Mouse (Mus musculus) C2C12 (cell line): ENCODE measurements at regions not wholly inside any gene's neighbourhood (a gene's known extent, or its start where the extent isn't known, plus 50 kb on each side); places are given as distances from the start of the nearest gene placed in this dataset.

ENCODE experiments used
- H3K27me3 ChIP-seq: one replicate; pipeline ENCODE4 v1.6.1; 2011; ENCODE audit not compliant: control insufficient read depth, insufficient read depth, insufficient read length
- H3K36me3 ChIP-seq: one replicate; pipeline ENCODE4 v1.6.1; 2011; ENCODE audit not compliant: control insufficient read depth, insufficient read depth
- H3K4me3 ChIP-seq: one replicate; pipeline ENCODE4 v1.5.1; 2011; ENCODE audit warnings: mild to moderate bottlenecking, control low read depth; ENCODE audit not compliant: poor library complexity, insufficient read depth, severe bottlenecking
- H3K79me2 ChIP-seq: one replicate; pipeline ENCODE4 v1.6.1; 2011; ENCODE audit not compliant: control insufficient read depth, insufficient read depth
- H3K79me3 ChIP-seq: one replicate; pipeline ENCODE4 v1.6.1; 2011; ENCODE audit warnings: low read depth, control low read depth
- H3ac ChIP-seq: one replicate; pipeline ENCODE3; 2011; ENCODE audit warnings: low read depth; ENCODE audit not compliant: control insufficient read depth, insufficient read length
- CEBPB ChIP-seq: IDR thresholded peaks from one replicate; pipeline ENCODE4 v1.6.1; 2011; ENCODE audit warnings: low read depth, mild to moderate bottlenecking, control low read depth, moderate library complexity
- CTCF ChIP-seq: IDR thresholded peaks from one replicate; pipeline ENCODE4 v1.5.1; 2011; ENCODE audit not compliant: control insufficient read depth, insufficient read depth, insufficient read length
- FOSL1 ChIP-seq: IDR thresholded peaks from one replicate; pipeline ENCODE4 v1.8.0; 2011; ENCODE audit warnings: mild to moderate bottlenecking, low read length; ENCODE audit not compliant: poor library complexity, insufficient read depth, severe bottlenecking
- MAX ChIP-seq: IDR thresholded peaks from one replicate; pipeline ENCODE4 v1.6.1; 2011; ENCODE audit warnings: mild to moderate bottlenecking, control low read depth
- MYOD1 ChIP-seq: IDR thresholded peaks from one replicate; pipeline ENCODE4 v1.6.1; 2011; ENCODE audit warnings: low read depth; ENCODE audit not compliant: control insufficient read depth, insufficient read length
- MYOG ChIP-seq: IDR thresholded peaks from one replicate; pipeline ENCODE4 v1.6.1; 2011; ENCODE audit not compliant: control insufficient read depth, insufficient read length; ENCODE audit errors: extremely low read depth
- USF1 ChIP-seq: IDR thresholded peaks from one replicate; pipeline ENCODE4 v1.6.1; 2011; ENCODE audit warnings: low read depth, mild to moderate bottlenecking, control low read depth, moderate library complexity

- Histone ChIP-seq H3K36me3 (no peaks in the 10 kb centered on the region), H3K4me3 (no peak overlapping the region), H3K79me2 (no peaks in the 10 kb centered on the region), H3K79me3 (no peaks in the 10 kb centered on the region), H3K27me3 (no peaks in the 10 kb centered on the region), H3ac (no peak overlapping the region)
- TF ChIP-seq CTCF: no peak
- TF ChIP-seq FOSL1: no peak
- TF ChIP-seq MYOG: no peak
- TF ChIP-seq MAX: no peak
- no peak for TF ChIP-seq USF1
- TF ChIP-seq MYOD1: no peak
- TF ChIP-seq CEBPB: no peak
Measured at GRCm38 (mm10) chr1:61531487-61531886, 107.1 kb upstream of the Pard3b start.

- no peaks in the 10 kb centered on the region for H3K27me3 ChIP-seq
- H3K36me3 ChIP-seq: no peaks in the 10 kb centered on the region
- no peak overlapping the region for H3ac ChIP-seq
- TF ChIP-seq CEBPB: no peak
- TF ChIP-seq MYOD1: no peak
- TF ChIP-seq MYOG: no peak
- TF ChIP-seq USF1: no peak
- no peak for TF ChIP-seq CTCF
- no peak for TF ChIP-seq MAX
- no peak for TF ChIP-seq FOSL1
- no peak overlapping the region for H3K4me3 ChIP-seq
- no peaks in the 10 kb centered on the region for H3K79me3 ChIP-seq
- no peaks in the 10 kb centered on the region for H3K79me2 ChIP-seq
Measured at GRCm38 (mm10) chr1:61540081-61540480, 98.5 kb upstream of the Pard3b start.

GRCm38 (mm10) chr1:61541166-61541565, 97.5 kb upstream of the Pard3b start:
- H3K4me3 ChIP-seq: no peak overlapping the region
- H3K36me3 ChIP-seq: no peaks in the 10 kb centered on the region
- TF ChIP-seq MYOD1: no peak
- no peaks in the 10 kb centered on the region for H3K27me3 ChIP-seq
- no peaks in the 10 kb centered on the region for H3K79me2 ChIP-seq
- H3ac ChIP-seq: no peak overlapping the region
- H3K79me3 ChIP-seq: no peaks in the 10 kb centered on the region

GRCm38 (mm10) chr1:61552577-61553517, 85.8 kb upstream of the Pard3b start:
- H3K79me2 ChIP-seq: no peaks in the 10 kb centered on the region
- no peak overlapping the region for H3ac ChIP-seq
- no peaks in the 10 kb centered on the region for H3K36me3 ChIP-seq
- TF ChIP-seq MYOD1: no peak
- no peak for TF ChIP-seq MYOG
- no peak for TF ChIP-seq CTCF
- TF ChIP-seq FOSL1: no peak
- TF ChIP-seq MAX: no peak
- TF ChIP-seq CEBPB: no peak
- no peak for TF ChIP-seq USF1
- H3K4me3 ChIP-seq: no peak overlapping the region
- H3K79me3 ChIP-seq: no peaks in the 10 kb centered on the region
- H3K27me3 ChIP-seq: peaks cover 3% of the 10 kb centered on the region

GRCm38 (mm10) chr1:61559514-61559913, 79.1 kb upstream of the Pard3b start:
- Histone ChIP-seq H3K4me3 (no peak overlapping the region), H3K79me3 (no peaks in the 10 kb centered on the region), H3K36me3 (no peaks in the 10 kb centered on the region), H3ac (no peak overlapping the region), H3K27me3 (peaks cover 3% of the 10 kb centered on the region), H3K79me2 (no peaks in the 10 kb centered on the region)
- TF ChIP-seq MYOD1 (no peak), CEBPB (no peak), USF1 (no peak), MAX (no peak), MYOG (no peak), FOSL1 (no peak), CTCF (no peak)

- Histone ChIP-seq H3ac (no peak overlapping the region), H3K4me3 (no peak overlapping the region), H3K79me3 (no peaks in the 10 kb centered on the region), H3K36me3 (no peaks in the 10 kb centered on the region), H3K27me3 (peaks cover 3% of the 10 kb centered on the region), H3K79me2 (no peaks in the 10 kb centered on the region)
- TF ChIP-seq MYOD1 (no peak), FOSL1 (no peak), CTCF (no peak)
Measured at GRCm38 (mm10) chr1:61562091-61562490, 76.5 kb upstream of the Pard3b start.
